Mouse (Mus musculus) lung, embryonic 14.5 days (tissue): ENCODE data around the gene Acly. TPM values are rescaled to one million over a fixed set of nuclear protein-coding genes. Genes with fewer than 3 reads are reported as not detected.

Experiments
- ATAC-seq: fragments of 200-750 bp; cut with Nextera tagmentation; 2 replicates; pipeline ENCODE4 v1.8.0; 2017; ENCODE audit warnings: mild to moderate bottlenecking, moderate TSS enrichment, moderate library complexity; ENCODE audit not compliant: insufficient read depth
- DNase-seq: peaks from one replicate; pipeline ENCODE4 v3.0.0-alpha.2; 2015
- H3K27ac ChIP-seq: fragments of 300-500 bp; sonication (generic); 2 replicates; pipeline ENCODE4 v1.5.1; 2014; ENCODE audit warnings: low read depth, mild to moderate bottlenecking, moderate library complexity
- H3K27me3 ChIP-seq: fragments of 300-500 bp; sonication (generic); 2 replicates; pipeline ENCODE4 v1.6.1; 2014; ENCODE audit warnings: low read length, control low read depth; ENCODE audit not compliant: insufficient read depth
- H3K36me3 ChIP-seq: fragments of 300-500 bp; sonication (generic); 2 replicates; pipeline ENCODE4 v1.6.1; 2014; ENCODE audit warnings: control low read depth; ENCODE audit not compliant: insufficient read depth
- H3K4me1 ChIP-seq: fragments of 300-500 bp; sonication (generic); 2 replicates; pipeline ENCODE4 v1.6.1; 2014; ENCODE audit warnings: antibody characterized with exemption, control low read depth; ENCODE audit not compliant: insufficient read depth
- H3K4me2 ChIP-seq: fragments of 300-500 bp; sonication (generic); 2 replicates; pipeline ENCODE4 v1.6.1; 2014; ENCODE audit warnings: mild to moderate bottlenecking
- H3K4me3 ChIP-seq: fragments of 300-500 bp; sonication (generic); 2 replicates; pipeline ENCODE4 v1.5.1; 2014; ENCODE audit warnings: low read depth, low read length
- H3K9ac ChIP-seq: fragments of 300-500 bp; sonication (generic); 2 replicates; pipeline ENCODE4 v1.6.1; 2014
- H3K9me3 ChIP-seq: fragments of 300-500 bp; sonication (generic); 2 replicates; pipeline ENCODE4 v1.6.1; 2016; ENCODE audit warnings: low read depth, low read length, control low read depth
- CTCF ChIP-seq: IDR thresholded peaks from 2 replicates; pipeline ENCODE4 v1.5.1; 2016; ENCODE audit warnings: antibody characterized with exemption, low read depth
- WGBS: fragments of 180-500 bp; shearing (Covaris S2); extraction: QIAGEN DNeasy Blood & Tissue Kit; methylation state at CpG from one replicate; pipeline ENCODE4 v1.1.7; 2014; 5-methylcytosine and 5-hydroxymethylcytosine counted together
- polyA plus RNA-seq: library from polyadenylated mRNA; unstranded; fragments of >200 nt; fragmentation: Nextera tagmentation; extraction: Ambion mirVana; gene quantifications from 2 replicates; pipeline ENCODE4 v1.2.1, GENCODE M21; 2014

Gene Acly
- 140 and 146 TPM in 2 replicates for polyA plus RNA-seq

DNA sequence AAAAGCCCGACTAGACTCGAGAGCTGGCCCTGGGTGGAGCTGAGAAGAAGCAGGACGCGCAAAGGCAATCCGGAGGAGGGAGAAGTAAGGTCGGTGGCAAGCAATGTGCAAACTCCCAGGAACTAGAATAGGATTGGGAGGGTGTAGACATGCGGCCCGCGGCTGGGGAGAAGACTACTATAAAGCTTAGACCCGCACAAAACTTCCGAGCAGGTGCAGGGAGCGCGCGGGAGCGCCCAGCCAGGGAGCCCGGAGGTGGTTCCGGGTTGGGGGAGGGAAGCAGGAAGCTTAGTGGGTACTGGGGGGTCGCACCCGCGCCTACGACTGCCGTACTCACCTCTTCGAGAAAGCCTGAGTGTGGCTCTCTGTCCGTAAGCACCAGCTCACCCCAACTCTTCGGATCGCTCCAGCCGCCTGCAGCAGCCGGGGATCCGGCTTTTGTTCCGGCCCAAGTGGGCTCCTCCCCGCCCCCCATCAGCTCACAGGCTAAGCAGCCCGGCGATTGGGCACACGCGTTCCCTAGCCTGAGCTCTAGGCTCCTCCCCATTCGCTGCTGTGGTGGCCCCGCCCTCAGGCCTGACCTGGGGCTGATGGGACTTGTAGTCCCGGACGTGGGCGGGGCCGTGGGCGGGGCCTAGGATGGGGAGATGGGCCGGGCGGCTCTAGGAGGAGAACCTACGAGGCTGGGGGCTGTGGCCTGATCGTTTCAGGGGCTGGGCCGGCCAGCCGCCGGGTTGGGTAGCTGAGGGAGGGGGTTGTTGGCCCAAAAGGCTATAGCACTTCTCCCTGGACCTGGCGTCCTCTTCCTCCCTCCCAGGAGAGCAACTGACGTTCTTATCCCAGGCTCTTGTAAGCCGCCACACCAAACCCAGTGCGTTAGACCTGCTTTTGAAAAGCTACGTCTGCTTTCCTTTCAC is at the start of gene Acly:
Gene Acly, minus strand, starts transcription at position 543 of the 917 bp plus-strand sequence.
- no peak for TF ChIP-seq CTCF
- H3K9ac ChIP-seq = peak within 1 kb of the TSS; percentile 79
- peak within 1 kb of the TSS; percentile 95 for H3K4me2 ChIP-seq
- H3K4me3 ChIP-seq = peak within 1 kb of the TSS; percentile 78
- peaks cover 16% of the 10 kb centered on the region; the same call in 1 of the 2 replicates for H3K4me1 ChIP-seq
- no peaks in the 10 kb centered on the region for H3K9me3 ChIP-seq
- peak within 1 kb of the TSS; percentile 91 for H3K27ac ChIP-seq
- WGBS = under 1% methylated on average over 54 of the region's 54 CpGs
- H3K27me3 ChIP-seq = no peaks in the 10 kb centered on the region
- H3K36me3 ChIP-seq = peaks cover 16% of the 10 kb centered on the region
- ATAC-seq = peak; percentile 97
- DNase-seq = peak; percentile 99

DNA sequence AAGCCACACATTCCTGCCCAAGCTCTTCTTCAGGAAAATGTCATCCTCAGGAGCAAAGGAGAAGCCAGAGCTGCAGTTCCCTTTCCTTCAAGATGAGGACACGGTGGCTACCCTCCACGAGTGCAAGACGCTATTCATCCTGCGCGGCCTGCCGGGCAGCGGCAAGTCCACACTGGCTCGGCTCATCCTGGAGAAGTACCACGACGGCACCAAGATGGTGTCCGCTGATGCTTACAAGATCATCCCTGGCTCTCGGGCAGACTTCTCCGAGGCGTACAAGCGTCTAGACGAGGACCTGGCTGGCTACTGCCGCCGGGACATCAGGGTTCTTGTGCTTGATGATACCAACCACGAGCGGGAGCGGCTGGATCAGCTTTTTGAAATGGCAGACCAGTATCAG is 48.5 kb upstream of the Acly start:
- Histone ChIP-seq H3K4me1 (peaks cover 4% of the 10 kb centered on the region; the same call in 1 of the 2 replicates), H3K27ac (no peak overlapping the region), H3K4me3 (no peak overlapping the region), H3K9ac (no peak overlapping the region), H3K4me2 (no peak overlapping the region), H3K36me3 (peaks cover 33% of the 10 kb centered on the region), H3K9me3 (no peaks in the 10 kb centered on the region), H3K27me3 (no peaks in the 10 kb centered on the region)
- WGBS = 61% methylated on average over 21 of the region's 21 CpGs
- ATAC-seq = no peak
- no peak for TF ChIP-seq CTCF
- no peak for DNase-seq

DNA sequence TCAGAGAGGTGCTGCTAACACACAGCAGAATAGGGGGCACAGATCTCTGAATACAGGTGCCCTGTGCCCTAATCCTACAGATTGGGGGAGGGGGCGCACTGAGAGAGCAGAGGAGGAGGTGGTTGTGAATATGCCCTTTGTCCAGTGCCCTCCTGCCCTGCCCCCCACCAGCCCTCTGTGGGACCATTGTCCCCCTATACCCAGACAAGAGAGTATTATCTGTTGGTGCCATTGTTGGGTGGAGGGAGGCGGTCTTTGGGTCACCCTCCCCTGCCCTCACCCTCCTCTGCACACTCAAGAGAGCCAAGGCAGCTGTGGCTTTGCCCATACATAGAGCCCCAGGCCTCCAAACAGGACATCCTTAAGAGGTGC is 47.7 kb upstream of the Acly start:
- Histone ChIP-seq H3K4me2 (peak overlapping the region; percentile 71), H3K27me3 (peaks cover 3% of the 10 kb centered on the region; the same call in 1 of the 2 replicates), H3K4me1 (peaks cover 4% of the 10 kb centered on the region; the same call in 1 of the 2 replicates), H3K9me3 (no peaks in the 10 kb centered on the region), H3K9ac (peak overlapping the region; percentile 55), H3K36me3 (peaks cover 26% of the 10 kb centered on the region), H3K27ac (no peak overlapping the region), H3K4me3 (peak overlapping the region; percentile 65)
- no peak for TF ChIP-seq CTCF
- 40% methylated on average over 2 of the region's 2 CpGs for WGBS
- DNase-seq (no peak), ATAC-seq (peak; percentile 7; the same call in 1 of the 2 replicates)

DNA sequence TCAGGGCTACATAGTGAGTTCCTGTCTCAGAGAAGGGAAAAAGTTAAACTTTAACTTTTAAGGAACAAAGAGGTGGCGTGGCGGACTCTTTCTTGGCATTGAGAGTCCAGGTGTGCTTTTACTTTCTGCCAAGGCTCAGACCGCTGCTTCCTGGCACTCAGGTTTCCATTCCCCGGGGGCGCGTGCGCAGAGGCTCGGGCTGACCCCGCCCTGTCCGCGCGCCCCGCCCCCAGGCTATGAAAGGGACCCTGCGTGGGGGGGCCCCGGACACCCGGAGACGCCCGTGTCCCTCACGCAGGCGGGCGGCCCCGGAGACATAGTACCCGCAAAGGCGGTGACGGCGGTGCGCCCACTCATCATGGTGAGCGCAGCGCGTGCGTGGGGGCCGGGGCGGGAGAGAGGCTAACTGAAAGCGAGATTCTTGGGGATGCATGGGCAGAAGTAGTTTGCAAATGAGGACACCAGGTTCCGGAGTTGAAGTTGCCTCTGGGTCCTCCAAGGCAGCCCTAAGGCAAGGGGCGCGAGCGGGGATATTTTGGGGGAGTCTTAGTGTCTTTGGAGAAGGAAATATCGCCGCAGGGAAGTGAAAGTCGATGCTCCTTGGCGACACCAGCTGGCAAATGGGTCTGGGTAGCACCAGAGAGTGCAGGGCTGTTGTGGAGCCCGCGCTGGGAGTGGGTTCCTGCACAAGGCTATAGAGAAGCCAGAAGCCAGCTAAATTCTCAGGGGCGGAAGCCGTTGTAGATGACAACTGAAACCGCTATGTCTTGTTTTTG is 47.1 kb upstream of the Acly start, which contains the start of gene Cnp:
Gene Cnp, plus strand, starts transcription at position 197 of the 776 bp plus-strand sequence.
- peak within 1 kb of the TSS; percentile 55 for H3K9ac ChIP-seq
- peaks cover 3% of the 10 kb centered on the region; the same call in 1 of the 2 replicates for H3K27me3 ChIP-seq
- H3K27ac ChIP-seq = peak within 1 kb of the TSS; percentile 15; the same call in 1 of the 2 replicates
- H3K4me1 ChIP-seq = peaks cover 4% of the 10 kb centered on the region; the same call in 1 of the 2 replicates
- peak; percentile 86 for DNase-seq
- no peaks in the 10 kb centered on the region for H3K9me3 ChIP-seq
- peak within 1 kb of the TSS; percentile 65 for H3K4me3 ChIP-seq
- H3K4me2 ChIP-seq = peak within 1 kb of the TSS; percentile 71
- peaks cover 20% of the 10 kb centered on the region; the same call in 1 of the 2 replicates for H3K36me3 ChIP-seq
- ATAC-seq = peak; percentile 83
- WGBS = 2% methylated on average over 47 of the region's 47 CpGs
- peak; percentile 16; the same call in 1 of the 2 replicates for TF ChIP-seq CTCF

DNA sequence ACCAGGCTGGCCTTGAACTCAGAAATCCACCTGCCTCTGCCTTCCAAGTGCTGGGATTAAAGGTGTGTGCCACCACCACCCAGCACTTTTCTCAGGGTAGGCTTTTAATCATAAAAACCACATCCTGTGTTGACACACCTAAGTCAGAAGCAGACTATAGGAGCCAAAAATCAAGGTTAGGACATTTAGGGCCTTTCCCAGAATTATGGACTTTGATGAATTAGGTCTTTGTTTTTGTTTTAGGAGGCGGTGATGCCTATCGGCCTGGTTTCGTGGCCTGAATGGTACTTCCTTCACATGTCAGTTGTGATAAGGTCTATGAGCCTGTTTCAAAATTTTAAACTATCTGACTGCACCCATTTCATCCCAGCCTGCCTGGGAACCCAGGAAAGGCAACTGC is 46.4 kb upstream of the Acly start:
- Histone ChIP-seq H3K36me3 (peaks cover 13% of the 10 kb centered on the region; the same call in 1 of the 2 replicates), H3K27ac (0 out of 2 replicates have a peak overlapping the region, but pooled peaks have one; percentile 15), H3K9me3 (no peaks in the 10 kb centered on the region), H3K27me3 (peaks cover 3% of the 10 kb centered on the region; the same call in 1 of the 2 replicates), H3K9ac (no peak overlapping the region), H3K4me3 (peak overlapping the region; percentile 65; the same call in 1 of the 2 replicates), H3K4me1 (peaks cover 4% of the 10 kb centered on the region; the same call in 1 of the 2 replicates), H3K4me2 (peak overlapping the region; percentile 71)
- no peak for ATAC-seq
- WGBS = 79% methylated on average over 3 of the region's 3 CpGs
- DNase-seq = no peak
- TF ChIP-seq CTCF = no peak

DNA sequence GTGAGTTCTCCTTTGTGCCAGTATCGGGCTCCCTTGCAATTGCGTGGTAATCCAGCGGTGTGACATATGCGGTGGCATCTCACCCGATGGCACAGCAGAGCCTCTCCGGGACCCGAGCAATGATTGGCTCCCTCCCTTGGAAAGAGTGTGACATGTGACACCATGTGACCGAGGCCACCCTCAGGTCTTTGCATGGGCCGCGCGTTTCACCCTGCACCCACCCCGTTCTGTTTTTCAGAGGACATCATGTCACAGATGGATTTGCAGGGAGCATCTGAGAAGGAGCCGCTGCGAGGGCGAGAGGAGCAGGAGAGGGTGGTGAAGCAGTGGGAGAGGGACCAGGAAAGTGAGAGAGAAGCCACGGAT is 43.4 kb upstream of the Acly start:
- H3K27ac ChIP-seq = no peak overlapping the region
- peaks cover 3% of the 10 kb centered on the region; the same call in 1 of the 2 replicates for H3K27me3 ChIP-seq
- no peak for TF ChIP-seq CTCF
- peak overlapping the region; percentile 3; the same call in 1 of the 2 replicates for H3K4me3 ChIP-seq
- ATAC-seq (no peak), DNase-seq (no peak)
- 8% methylated on average over 16 of the region's 16 CpGs for WGBS
- no peaks in the 10 kb centered on the region for H3K36me3 ChIP-seq
- peaks cover 4% of the 10 kb centered on the region; the same call in 1 of the 2 replicates for H3K4me1 ChIP-seq
- no peak overlapping the region for H3K9ac ChIP-seq
- peak overlapping the region; percentile 50 for H3K4me2 ChIP-seq
- H3K9me3 ChIP-seq = no peaks in the 10 kb centered on the region
